Mouse (Mus musculus) lung, embryonic 16.5 days (tissue): ENCODE results near the gene Gm2916. TPM values are rescaled to one million over a fixed set of nuclear protein-coding genes. Genes with fewer than 3 reads are reported as not detected.
"Not testable (repeated sequence)": the region's sequence is repeated elsewhere in the genome, so short reads cannot be mapped to it uniquely, and the experiment has no call there.

Experiments
- ATAC-seq: fragments of 200-750 bp; cut with Nextera tagmentation; 2 replicates; pipeline ENCODE4 v1.8.0; 2017; ENCODE audit warnings: low read depth, mild to moderate bottlenecking, moderate library complexity
- H3K27ac ChIP-seq: fragments of 300-500 bp; sonication (generic); 2 replicates; pipeline ENCODE4 v1.5.1; 2014; ENCODE audit warnings: mild to moderate bottlenecking, control low read depth, low read length
- H3K27me3 ChIP-seq: fragments of 300-500 bp; sonication (generic); 2 replicates; pipeline ENCODE4 v1.6.1; 2014; ENCODE audit warnings: low read depth, low read length, mixed read lengths; ENCODE audit not compliant: control insufficient read depth, insufficient read depth
- H3K36me3 ChIP-seq: fragments of 300-500 bp; sonication (generic); 2 replicates; pipeline ENCODE4 v1.6.1; 2014; ENCODE audit warnings: low read length; ENCODE audit not compliant: control insufficient read depth, insufficient read depth
- H3K4me1 ChIP-seq: fragments of 300-500 bp; sonication (generic); replicated peaks from 2 replicates; pipeline ENCODE4 v1.6.1; 2014; ENCODE audit warnings: low read length, mixed read lengths; ENCODE audit not compliant: control insufficient read depth, insufficient read depth
- H3K4me2 ChIP-seq: fragments of 300-500 bp; sonication (generic); 2 replicates; pipeline ENCODE4 v1.6.1; 2014; ENCODE audit warnings: low read depth, low read length, control low read depth
- H3K4me3 ChIP-seq: fragments of 300-500 bp; sonication (generic); 2 replicates; pipeline ENCODE4 v1.5.1; 2014; ENCODE audit warnings: mild to moderate bottlenecking, low read length, control low read depth
- H3K9ac ChIP-seq: fragments of 300-500 bp; sonication (generic); 2 replicates; pipeline ENCODE4 v1.6.1; 2014; ENCODE audit warnings: low read length, control low read depth
- H3K9me3 ChIP-seq: fragments of 300-500 bp; sonication (generic); 2 replicates; pipeline ENCODE4 v1.6.1; 2016; ENCODE audit warnings: low read length; ENCODE audit not compliant: control insufficient read depth
- WGBS: fragments of 180-500 bp; shearing (Covaris S2); extraction: QIAGEN DNeasy Blood & Tissue Kit; methylation state at CpG from one replicate; pipeline ENCODE4 v1.1.7; 2014; 5-methylcytosine and 5-hydroxymethylcytosine counted together
- polyA plus RNA-seq: library from polyadenylated mRNA; unstranded; fragments of >200 nt; fragmentation: Nextera tagmentation; extraction: Ambion mirVana; gene quantifications from 2 replicates; pipeline ENCODE4 v1.2.1, GENCODE M21; 2015

Gene Gm2916
- not detected in 2 replicates for polyA plus RNA-seq

DNA sequence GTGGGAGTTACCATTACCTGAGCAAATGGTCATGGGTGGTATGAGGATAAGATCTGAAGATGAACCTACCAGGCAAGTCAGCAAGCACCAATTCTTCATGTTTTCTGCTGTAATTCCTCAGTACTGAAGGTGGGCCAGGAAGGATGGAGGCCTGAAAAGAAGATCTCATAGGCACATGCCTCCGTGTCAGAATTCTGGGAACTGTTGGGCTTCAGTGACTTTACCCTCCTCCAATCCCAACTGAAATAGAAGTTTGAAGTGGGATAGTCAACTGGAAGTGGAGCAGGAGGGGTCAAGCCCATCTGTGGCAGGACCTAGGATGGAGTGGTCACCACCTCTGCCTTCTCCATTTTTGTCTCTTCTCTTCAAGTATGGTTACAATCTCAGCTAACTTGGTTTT lies at the start of gene Gm2916:
Gene Gm2916 (plus strand): TSS at position 301 of the 400 bp plus-strand sequence.
- not testable (repeated sequence) for H3K36me3 ChIP-seq, H3K4me3 ChIP-seq, H3K27ac ChIP-seq, ATAC-seq, H3K27me3 ChIP-seq, H3K9me3 ChIP-seq, H3K9ac ChIP-seq, H3K4me2 ChIP-seq, H3K4me1 ChIP-seq
- no CpG with 5 or more reads among the region's 1 CpGs for WGBS

DNA sequence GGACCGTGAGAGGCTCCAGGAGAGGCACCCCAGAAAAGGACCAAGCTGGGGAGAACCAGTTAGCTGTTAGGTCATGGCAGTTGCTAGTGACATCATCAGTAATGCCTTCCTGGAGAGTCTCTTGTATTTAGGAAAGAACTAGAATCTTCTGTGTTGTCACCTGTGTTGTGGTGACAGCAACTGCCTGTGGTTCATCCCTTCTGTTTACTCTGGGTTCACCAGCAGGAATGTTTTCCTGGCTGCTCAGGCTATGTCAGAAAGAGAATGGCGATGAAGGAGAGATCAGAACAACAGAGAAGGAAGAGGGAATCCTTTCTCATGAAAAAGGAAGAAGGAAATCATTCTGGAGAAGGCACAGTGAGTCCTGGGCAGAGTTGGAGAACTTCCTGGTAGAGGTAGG lies 38.0 kb upstream of the Gm2916 start, which contains the start of gene Gm3033:
Gene Gm3033 (plus strand): TSS at position 301 of the 400 bp plus-strand sequence.
- no CpG with 5 or more reads among the region's 2 CpGs for WGBS
- H3K9me3 ChIP-seq, H3K4me3 ChIP-seq, ATAC-seq, H3K36me3 ChIP-seq, H3K9ac ChIP-seq, H3K4me2 ChIP-seq, H3K27ac ChIP-seq, H3K4me1 ChIP-seq, H3K27me3 ChIP-seq: not testable (repeated sequence)

DNA sequence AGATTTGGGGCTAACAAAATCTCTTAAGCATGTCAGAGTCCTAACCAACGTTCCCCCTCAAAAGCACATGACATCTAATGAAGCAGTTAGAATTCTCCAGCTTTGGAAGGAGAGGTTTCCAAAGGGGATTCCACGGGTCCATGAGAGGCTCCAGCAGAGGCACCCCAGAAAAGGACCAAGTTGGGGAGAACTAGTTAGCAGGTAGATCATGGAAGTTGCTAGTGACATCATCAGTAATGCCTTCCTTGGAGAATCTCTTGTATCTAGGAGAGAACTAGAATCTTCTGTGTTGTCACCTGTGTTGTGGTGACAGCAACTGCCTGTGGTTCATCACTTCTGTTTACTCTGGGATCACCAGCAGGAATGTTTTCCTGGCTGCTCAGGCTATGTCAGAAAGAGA lies 47.5 kb downstream of the Gm2916 start, which contains the start of gene Gm3029:
Gene Gm3029 (plus strand): TSS at position 301 of the 400 bp plus-strand sequence.
- ATAC-seq, result not testable (repeated sequence)

DNA sequence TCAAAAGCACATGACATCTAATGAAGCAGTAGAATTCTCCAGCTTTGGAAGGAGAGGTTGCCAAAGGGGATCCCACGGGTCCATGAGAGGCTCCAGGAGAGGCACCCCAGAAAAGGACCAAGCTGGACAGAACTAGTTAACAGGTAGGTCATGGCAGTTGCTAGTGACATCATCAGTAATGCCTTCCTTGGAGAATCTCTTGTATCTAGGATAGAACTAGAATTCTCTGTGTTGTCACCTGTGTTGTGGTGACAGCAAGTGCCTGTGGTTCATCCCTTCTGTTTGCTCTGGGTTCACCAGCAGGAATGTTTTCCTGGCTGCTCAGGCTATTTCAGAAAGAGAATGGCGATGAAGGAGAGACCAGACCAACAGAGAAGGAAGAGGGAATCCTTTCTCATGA lies 79.3 kb downstream of the Gm2916 start, which contains the start of gene Gm3095:
Gene Gm3095 (plus strand): TSS at position 301 of the 400 bp plus-strand sequence.
- H3K9ac ChIP-seq, ATAC-seq, H3K4me2 ChIP-seq, H3K9me3 ChIP-seq, H3K4me1 ChIP-seq, H3K4me3 ChIP-seq, H3K36me3 ChIP-seq, H3K27ac ChIP-seq, H3K27me3 ChIP-seq: not testable (repeated sequence)
- WGBS, result no CpG with 5 or more reads among the region's 2 CpGs

More for the DNA sequence above, 47.5 kb downstream of the Gm2916 start, which contains the start of gene Gm3029:
- not testable (repeated sequence) for H3K4me3 ChIP-seq, H3K4me2 ChIP-seq, H3K4me1 ChIP-seq, H3K27ac ChIP-seq, H3K27me3 ChIP-seq, H3K9ac ChIP-seq, H3K36me3 ChIP-seq, H3K9me3 ChIP-seq
- no CpG with 5 or more reads among the region's 2 CpGs for WGBS

Other genes starting within 250 kb of the Gm2916 start
- gene Gm3012, start 249.7 kb upstream of the Gm2916 start, polyA plus RNA-seq, result not detected in 2 replicates
- gene Gm3020, start 232.1 kb upstream of the Gm2916 start, polyA plus RNA-seq, result 1.1 TPM in 2 replicates
- not detected in 2 replicates for gene Gm3043, start 195.4 kb upstream of the Gm2916 start, polyA plus RNA-seq
- gene Gm3002, start 74.1 kb upstream of the Gm2916 start, polyA plus RNA-seq, result 0.26 TPM in 2 replicates
- not detected in 2 replicates for gene Gm3033, start 37.9 kb upstream of the Gm2916 start, polyA plus RNA-seq
- gene Gm3029, start 47.6 kb downstream of the Gm2916 start, polyA plus RNA-seq, result not detected in 2 replicates
- gene Gm3095, start 79.4 kb downstream of the Gm2916 start, polyA plus RNA-seq, result not detected in 2 replicates
- gene Gm3099, start 114.2 kb downstream of the Gm2916 start, polyA plus RNA-seq, result not detected in 2 replicates
- gene Gm5796, start 139.8 kb downstream of the Gm2916 start, polyA plus RNA-seq, result not detected in 2 replicates
- not detected in 2 replicates for gene Gm3115, start 199.9 kb downstream of the Gm2916 start, polyA plus RNA-seq
- gene Gm8108, start 226.4 kb downstream of the Gm2916 start, polyA plus RNA-seq, result 0.16 and 0.36 TPM in 2 replicates